In genomic region chr13:31587341-31587740, GRCm38 (mm10) we compare ENCODE assay signal across 29 mouse cellular contexts. TPM values are rescaled to one million over a fixed set of nuclear protein-coding genes. Genes with fewer than 3 reads are reported as not detected.
DNase-seq lines count a peak whose midpoint lies in the region; TF ChIP-seq lines count a peak whose summit lies in the region.
"Had no signal": no experiment of that assay in that cellular context is flagged by ENCODE, and none has a peak within 500 bp of the region (broad histone marks: within the 10 kb centered on the region; RNA-seq: fewer than 3 reads in every experiment).

No protein-coding gene starts in this region.

- no peaks in the 10 kb centered on the region for H3K4me1 ChIP-seq in kidney, adult 2 months (ENCODE audit: control insufficient read depth, insufficient read depth, low read length)
- H3K4me1 ChIP-seq in brown adipose tissue, adult 24 weeks (ENCODE audit: control insufficient read depth, insufficient read depth, insufficient read length, low read length) = no peaks in the 10 kb centered on the region
- H3K4me1 ChIP-seq: embryonic facial prominence, embryonic 13.5 days; forebrain, embryonic 13.5 days; heart, embryonic 10.5 days; hindbrain, embryonic 15.5 days; intestine, embryonic 15.5 days; limb, embryonic 10.5 days; liver, embryonic 12.5 days; midbrain, embryonic 15.5 days; neural tube, embryonic 13.5 days had no signal

- no peak overlapping the region for H3K27ac ChIP-seq in kidney, adult 2 months (ENCODE audit: insufficient read depth, low read depth, low read length)
- H3K27ac ChIP-seq in brown adipose tissue, adult 24 weeks (replicated peaks; ENCODE audit: low read depth, low read length) = 0 out of 2 replicates have a peak overlapping the region, but pooled peaks have one; percentile 42
- H3K27ac ChIP-seq: embryonic facial prominence, embryonic 13.5 days; forebrain, embryonic 13.5 days; gastrocnemius, adult 2 months; heart, embryonic 10.5 days; hindbrain, embryonic 15.5 days; intestine, embryonic 15.5 days; limb, embryonic 10.5 days; liver, embryonic 12.5 days; macrophage; midbrain, embryonic 15.5 days; neural tube, embryonic 13.5 days had no signal

- no peaks in the 10 kb centered on the region for H3K27me3 ChIP-seq in kidney, adult 2 months (replicated peaks; ENCODE audit: control insufficient read depth, insufficient read depth, low read length)
- H3K27me3 ChIP-seq: embryonic facial prominence, embryonic 13.5 days; forebrain, embryonic 13.5 days; hindbrain, embryonic 15.5 days; intestine, embryonic 15.5 days; liver, embryonic 12.5 days; midbrain, embryonic 15.5 days; neural tube, embryonic 13.5 days had no signal

- no peak for TF ChIP-seq CTCF in kidney, adult 2 months (conservative IDR thresholded peaks at IDR 0.05; ENCODE audit: insufficient read depth, insufficient read length, low read depth, low read length)

- DNase-seq in adrenal gland, adult 2 months = peak; percentile 31
- DNase-seq in adrenal gland, adult 18-20 months (ENCODE audit: low spot score in 2 of 2) = no peak
- peak; percentile 20 for DNase-seq in kidney, postnatal 10 days
- no peak for DNase-seq in kidney, adult 2 months
- DNase-seq in lung, postnatal 25 days (ENCODE audit: low spot score) = peak; percentile 65
- no peak for DNase-seq in left cerebral cortex, postnatal 4 days
- DNase-seq in thymus, postnatal 0 days (ENCODE audit: low spot score) = no peak
- DNase-seq: cerebellum, adult 11-12 months; cerebellum, postnatal 14 days; gastrocnemius, adult 2 months; retina, postnatal 1 day; right cerebral cortex, postnatal 25 days; spleen, adult 18-20 months had no signal

- TF ChIP-seq POLR2A in kidney, adult 2 months (IDR thresholded peaks at IDR 0.05; ENCODE audit: low read depth, low read length) = no peak

- 60% methylated on average over 5 of the region's 5 CpGs for WGBS in kidney, adult 2 months

- intact Hi-C loops in left cerebral cortex, postnatal 4 days (cut with DNase I) = no loop called here

- no peak overlapping the region for H3K4me3 ChIP-seq in kidney, adult 2 months (ENCODE audit: insufficient read depth, low read depth, low read length)
- no peak overlapping the region for H3K4me3 ChIP-seq in brown adipose tissue, adult 24 weeks (ENCODE audit: insufficient read depth, low read depth, low read length)
- H3K4me3 ChIP-seq: embryonic facial prominence, embryonic 13.5 days; erythroblast, embryonic 14.5 days; forebrain, embryonic 13.5 days; gastrocnemius, adult 2 months; heart, embryonic 10.5 days; hindbrain, embryonic 15.5 days; intestine, embryonic 15.5 days; limb, embryonic 10.5 days; liver, embryonic 12.5 days; midbrain, embryonic 15.5 days; neural tube, embryonic 13.5 days had no signal

- no peaks in the 10 kb centered on the region for H3K36me3 ChIP-seq in kidney, adult 2 months (ENCODE audit: control insufficient read depth, insufficient read depth, low read length)
- H3K36me3 ChIP-seq: embryonic facial prominence, embryonic 13.5 days; heart, embryonic 10.5 days; hindbrain, embryonic 15.5 days; intestine, embryonic 15.5 days; limb, embryonic 10.5 days; liver, embryonic 12.5 days; midbrain, embryonic 15.5 days; neural tube, embryonic 13.5 days had no signal

RNA-seq across cellular contexts. Expression of gene A530084C06Rik, which starts 28.2 kb away (rescaled TPM):
- not detected for total RNA-seq in adrenal gland, adult 2 months (2021)
- 0.04 and 0.09 TPM in 2 replicates for polyA plus RNA-seq in adrenal gland, adult 2 months (2012; rRNA removed)
- total RNA-seq in adrenal gland, adult 18-20 months (2021) = not detected
- 0.30 and 0.39 TPM in 2 replicates for polyA plus RNA-seq in kidney, adult 2 months (2012; rRNA removed)
- not detected in 2 replicates for polyA plus RNA-seq in brown adipose tissue, adult 24 weeks (2012; ENCODE audit: insufficient read depth, insufficient read length, missing spikeins)
- total RNA-seq in left cerebral cortex, postnatal 4 days (2021) = 1 to 10 TPM; 1.6 to 2.4 TPM
- not detected in 2 replicates for polyA plus RNA-seq in thymus, postnatal 0 days (2015; fragmentation: Nextera tagmentation; extraction: Ambion mirVana)
- total RNA-seq: gastrocnemius, adult 2 months; gastrocnemius, postnatal 4 days had no signal
- polyA plus RNA-seq: embryonic facial prominence, embryonic 13.5 days; erythroblast, embryonic 14.5 days; forebrain, embryonic 13.5 days; heart, embryonic 10.5 days; heart, embryonic 16.5 days; hindbrain, embryonic 15.5 days; intestine, embryonic 15.5 days; kidney, embryonic 14.5 days; limb, embryonic 10.5 days; liver, embryonic 12.5 days; macrophage; midbrain, embryonic 15.5 days; neural tube, embryonic 13.5 days had no signal

RNA-seq across cellular contexts. Expression of gene Foxq1, which starts 31.4 kb away (rescaled TPM):
- total RNA-seq in adrenal gland, adult 2 months (2021) = under 1 TPM in 1 of 2 experiments, not detected in 1; 0.14 TPM
- 0.33 and 0.53 TPM in 2 replicates for polyA plus RNA-seq in adrenal gland, adult 2 months (2012; rRNA removed)
- under 1 TPM in 1 of 2 experiments, not detected in 1; 0.10 TPM for total RNA-seq in adrenal gland, adult 18-20 months (2021)
- polyA plus RNA-seq in kidney, adult 2 months (2012; rRNA removed) = 13.9 and 25.9 TPM in 2 replicates
- not detected in 2 replicates for polyA plus RNA-seq in brown adipose tissue, adult 24 weeks (2012; ENCODE audit: insufficient read depth, insufficient read length, missing spikeins)
- 1 to 10 TPM; 3.8 to 4.6 TPM for total RNA-seq in left cerebral cortex, postnatal 4 days (2021)
- 0.15 and 0.21 TPM in 2 replicates for polyA plus RNA-seq in thymus, postnatal 0 days (2015; fragmentation: Nextera tagmentation; extraction: Ambion mirVana)
- total RNA-seq: gastrocnemius, postnatal 4 days; hematopoietic stem cell, adult 5-6 weeks had no signal
- polyA plus RNA-seq: erythroblast, embryonic 14.5 days; limb, embryonic 10.5 days; macrophage had no signal

RNA-seq across cellular contexts. Expression of gene Foxf2, which starts 38.3 kb away (rescaled TPM):
- total RNA-seq in adrenal gland, adult 2 months (2021) = not detected
- polyA plus RNA-seq in adrenal gland, adult 2 months (2012; rRNA removed) = not detected in 2 replicates
- under 1 TPM in 1 of 2 experiments, not detected in 1; 0.19 TPM for total RNA-seq in adrenal gland, adult 18-20 months (2021)
- polyA plus RNA-seq in kidney, adult 2 months (2012; rRNA removed) = 0.10 TPM in 1 of 2 replicates, not detected in the other
- polyA plus RNA-seq in brown adipose tissue, adult 24 weeks (2012; ENCODE audit: insufficient read depth, insufficient read length, missing spikeins) = not detected in 2 replicates
- total RNA-seq in left cerebral cortex, postnatal 4 days (2021) = 10 to 100 TPM; 10.2 to 10.7 TPM
- not detected in 2 replicates for polyA plus RNA-seq in thymus, postnatal 0 days (2015; fragmentation: Nextera tagmentation; extraction: Ambion mirVana)
- total RNA-seq: hematopoietic stem cell, adult 5-6 weeks had no signal
- polyA plus RNA-seq: erythroblast, embryonic 14.5 days; kidney, embryonic 14.5 days; macrophage had no signal

Comparison
In these comparisons a context has a peak if more than half of its experiments do, and no peak if none do; other contexts are left out.
1. DNase-seq: peak in adrenal gland, adult 2 months (single experiment), kidney, postnatal 10 days (single experiment) and lung, postnatal 25 days (single experiment); none in adrenal gland, adult 18-20 months (0 of 2), kidney, adult 2 months (single experiment), left cerebral cortex, postnatal 4 days (single experiment) and thymus, postnatal 0 days (single experiment).